In genomic region chr15:32330427-32330826, GRCm38 (mm10) we compare ENCODE assay signal across 18 mouse cellular contexts.
DNase-seq lines count a peak whose midpoint lies in the region; ATAC-seq and TF ChIP-seq lines count a peak whose summit lies in the region.
"Had no signal": no experiment of that assay in that cellular context is flagged by ENCODE, and none has a peak within 500 bp of the region (broad histone marks: within the 10 kb centered on the region; RNA-seq: fewer than 3 reads in every experiment).

No protein-coding gene starts in this region.

- 48% methylated on average over 8 of the region's 8 CpGs for WGBS in hindbrain, embryonic 13.5 days
- 64% methylated on average over 8 of the region's 8 CpGs for WGBS in hindbrain, postnatal 0 days
- 19% methylated on average over 8 of the region's 8 CpGs for WGBS in forebrain, embryonic 14.5 days

- no peaks in the 10 kb centered on the region for H3K9me3 ChIP-seq in hindbrain, embryonic 13.5 days
- no peaks in the 10 kb centered on the region for H3K9me3 ChIP-seq in hindbrain, postnatal 0 days (ENCODE audit: low read length)
- no peaks in the 10 kb centered on the region for H3K9me3 ChIP-seq in forebrain, embryonic 14.5 days (replicated peaks; ENCODE audit: control insufficient read depth, low read length)
- H3K9me3 ChIP-seq: embryonic facial prominence, embryonic 15.5 days; heart, embryonic 15.5 days; hindbrain, embryonic 15.5 days had no signal

- H3K27me3 ChIP-seq in hindbrain, embryonic 13.5 days = no peaks in the 10 kb centered on the region
- no peaks in the 10 kb centered on the region for H3K27me3 ChIP-seq in hindbrain, postnatal 0 days (ENCODE audit: insufficient read depth, low read length)
- no peaks in the 10 kb centered on the region for H3K27me3 ChIP-seq in forebrain, embryonic 14.5 days (replicated peaks; ENCODE audit: control insufficient read depth, insufficient read depth, low read length)
- H3K27me3 ChIP-seq: embryonic facial prominence, embryonic 15.5 days; heart, embryonic 15.5 days; hindbrain, embryonic 15.5 days had no signal

- no peak for TF ChIP-seq POLR2A in brain, embryonic 14.5 days (IDR thresholded peaks at IDR 0.05; ENCODE audit: borderline replicate concordance, extremely low read depth, insufficient read depth, insufficient read length, poor library complexity, severe bottlenecking)

- H3K27ac ChIP-seq in hindbrain, embryonic 13.5 days = no peak overlapping the region
- H3K27ac ChIP-seq in hindbrain, postnatal 0 days = no peak overlapping the region
- H3K27ac ChIP-seq in forebrain, embryonic 14.5 days (ENCODE audit: low read depth, low read length) = peak overlapping the region; percentile 39; the same call in 1 of the 2 replicates
- H3K27ac ChIP-seq: embryonic facial prominence, embryonic 15.5 days; heart, adult 2 months; heart, embryonic 15.5 days; hindbrain, embryonic 15.5 days; stomach, postnatal 0 days had no signal

- no peak for DNase-seq in hindbrain, postnatal 0 days (ENCODE audit: low spot score)
- peak; percentile 64 for DNase-seq in Muller cell, postnatal 12 days (ENCODE audit: inconsistent ontology term)
- DNase-seq in brain, embryonic 14.5 days (ENCODE audit: low read depth) = peak; percentile 62
- peak; percentile 36 for DNase-seq in forebrain, embryonic 14.5 days (ENCODE audit: low spot score)
- DNase-seq in adipocyte (ENCODE audit: low spot score) = no peak
- DNase-seq: cerebellum, postnatal 10 days; gastrocnemius, postnatal 10 days; heart, adult 2 months; kidney, adult 11 months; kidney, postnatal 10 days; liver; liver, postnatal 0 days had no signal

- H3K9ac ChIP-seq in hindbrain, embryonic 13.5 days = no peak overlapping the region
- H3K9ac ChIP-seq in hindbrain, postnatal 0 days (replicated peaks; ENCODE audit: low read length) = no peak overlapping the region
- no peak overlapping the region for H3K9ac ChIP-seq in forebrain, embryonic 14.5 days (ENCODE audit: low read length)
- H3K9ac ChIP-seq: embryonic facial prominence, embryonic 15.5 days; heart, embryonic 15.5 days; hindbrain, embryonic 15.5 days; liver, postnatal 0 days had no signal

- no peak overlapping the region for H3K4me2 ChIP-seq in hindbrain, embryonic 13.5 days
- no peak overlapping the region for H3K4me2 ChIP-seq in hindbrain, postnatal 0 days (ENCODE audit: low read depth, low read length)
- peak overlapping the region; percentile 9; the same call in 1 of the 2 replicates for H3K4me2 ChIP-seq in forebrain, embryonic 14.5 days (ENCODE audit: low read length)
- H3K4me2 ChIP-seq: embryonic facial prominence, embryonic 15.5 days; heart, embryonic 15.5 days; hindbrain, embryonic 15.5 days had no signal

- no peak overlapping the region for H3K4me3 ChIP-seq in hindbrain, embryonic 13.5 days
- no peak overlapping the region for H3K4me3 ChIP-seq in hindbrain, postnatal 0 days (ENCODE audit: low read length)
- no peak overlapping the region for H3K4me3 ChIP-seq in forebrain, embryonic 14.5 days (ENCODE audit: low read depth, low read length)
- H3K4me3 ChIP-seq: embryonic facial prominence, embryonic 15.5 days; heart, adult 2 months; heart, embryonic 15.5 days; hindbrain, embryonic 15.5 days had no signal

- H3K36me3 ChIP-seq in hindbrain, embryonic 13.5 days = no peaks in the 10 kb centered on the region
- H3K36me3 ChIP-seq in hindbrain, postnatal 0 days (ENCODE audit: insufficient read depth, low read length) = no peaks in the 10 kb centered on the region
- no peaks in the 10 kb centered on the region for H3K36me3 ChIP-seq in forebrain, embryonic 14.5 days (ENCODE audit: control insufficient read depth, insufficient read depth, low read length)
- H3K36me3 ChIP-seq: embryonic facial prominence, embryonic 15.5 days; heart, embryonic 15.5 days; hindbrain, embryonic 15.5 days had no signal

- ATAC-seq in hindbrain, embryonic 13.5 days (ENCODE audit: low FRiP score) = peak; percentile 53; the same call in 1 of the 2 replicates
- ATAC-seq in hindbrain, postnatal 0 days = no peak
- no peak; the same call in 1 of the 2 replicates for ATAC-seq in forebrain, embryonic 14.5 days
- no peak for ATAC-seq in granulocyte monocyte progenitor cell, adult 5-6 weeks (replicated peaks; ENCODE audit: poor library complexity, severe bottlenecking)
- ATAC-seq: liver, postnatal 0 days had no signal

- TF ChIP-seq CTCF in hindbrain, postnatal 0 days (IDR thresholded peaks at IDR 0.05; ENCODE audit: low read depth) = no peak
- TF ChIP-seq CTCF in brain, embryonic 14.5 days (IDR thresholded peaks at IDR 0.05; ENCODE audit: borderline replicate concordance, extremely low read depth, insufficient read depth, insufficient read length) = no peak

- H3K4me1 ChIP-seq in hindbrain, embryonic 13.5 days (replicated peaks) = peaks cover 22% of the 10 kb centered on the region
- no peaks in the 10 kb centered on the region for H3K4me1 ChIP-seq in hindbrain, postnatal 0 days (ENCODE audit: insufficient read depth, low read length)
- H3K4me1 ChIP-seq in forebrain, embryonic 14.5 days (ENCODE audit: control insufficient read depth, insufficient read depth, low read length) = peaks cover 23% of the 10 kb centered on the region

Comparison
In these comparisons a context has a peak if more than half of its experiments do, and no peak if none do; other contexts are left out.
1. DNase-seq: peak in Muller cell, postnatal 12 days (single experiment), brain, embryonic 14.5 days (single experiment) and forebrain, embryonic 14.5 days (single experiment); none in hindbrain, postnatal 0 days (single experiment) and adipocyte (single experiment).